Mouse (Mus musculus) limb, embryonic 14.5 days (tissue): Measurements from ENCODE around the gene Sync. TPM values are rescaled to one million over a fixed set of nuclear protein-coding genes. Genes with fewer than 3 reads are reported as not detected.

ENCODE experiments used
- ATAC-seq: fragments of 200-750 bp; cut with Nextera tagmentation; 2 replicates; pipeline ENCODE4 v1.8.0; 2017; ENCODE audit warnings: low read depth, moderate number of reproducible peaks, moderate TSS enrichment; ENCODE audit not compliant: low FRiP score
- DNase-seq: peaks from one replicate; pipeline ENCODE4 v3.0.0-alpha.2; 2015; ENCODE audit warnings: low spot score
- H3K27ac ChIP-seq: fragments of 300-500 bp; sonication (generic); replicated peaks from 2 replicates; pipeline ENCODE4 v1.5.1; 2014; ENCODE audit warnings: low read depth, mild to moderate bottlenecking, low read length, moderate library complexity, mixed read lengths
- H3K27me3 ChIP-seq: fragments of 300-500 bp; sonication (generic); 2 replicates; pipeline ENCODE4 v1.6.1; 2014; ENCODE audit warnings: low read length, mixed read lengths; ENCODE audit not compliant: control insufficient read depth, insufficient read depth
- H3K36me3 ChIP-seq: fragments of 300-500 bp; sonication (generic); 2 replicates; pipeline ENCODE4 v1.6.1; 2014; ENCODE audit warnings: mild to moderate bottlenecking, low read length, moderate library complexity, mixed read lengths; ENCODE audit not compliant: control insufficient read depth, insufficient read depth
- H3K4me1 ChIP-seq: fragments of 300-500 bp; sonication (generic); 2 replicates; pipeline ENCODE4 v1.6.1; 2014; ENCODE audit warnings: antibody characterized with exemption, low read length, mixed read lengths; ENCODE audit not compliant: control insufficient read depth, insufficient read depth
- H3K4me2 ChIP-seq: fragments of 300-500 bp; sonication (generic); replicated peaks from 2 replicates; pipeline ENCODE4 v1.6.1; 2014; ENCODE audit warnings: low read depth, mild to moderate bottlenecking, low read length, moderate library complexity; ENCODE audit not compliant: severe bottlenecking
- H3K4me3 ChIP-seq: fragments of 300-500 bp; sonication (generic); replicated peaks from 2 replicates; pipeline ENCODE4 v1.5.1; 2014; ENCODE audit warnings: low read length
- H3K9ac ChIP-seq: fragments of 300-500 bp; sonication (generic); 2 replicates; pipeline ENCODE4 v1.6.1; 2014; ENCODE audit warnings: mild to moderate bottlenecking, low read depth, low read length, moderate library complexity; ENCODE audit not compliant: severe bottlenecking
- H3K9me3 ChIP-seq: fragments of 300-500 bp; sonication (generic); 2 replicates; pipeline ENCODE4 v1.6.1; 2016; ENCODE audit warnings: low read length; ENCODE audit not compliant: control insufficient read depth
- POLR2A ChIP-seq: fragments of 200-500 bp; IDR thresholded peaks from 2 replicates; pipeline ENCODE4 v1.8.0; 2012; ENCODE audit warnings: inconsistent platforms, mild to moderate bottlenecking, moderate library complexity, borderline replicate concordance; ENCODE audit not compliant: insufficient read depth, insufficient read length; ENCODE audit errors: extremely low read depth
- WGBS: fragments of 180-500 bp; shearing (Covaris S2); extraction: QIAGEN DNeasy Blood & Tissue Kit; methylation state at CpG from one replicate; pipeline ENCODE4 v1.1.7; 2014; 5-methylcytosine and 5-hydroxymethylcytosine counted together
- polyA plus RNA-seq, 2 experiments: library from polyadenylated mRNA; depleted of rRNA in 1 of 2; stranded (reverse) in 1 of 2; unstranded in 1 of 2; fragments of >200 nt; fragmentation: Nextera tagmentation in 1 of 2; extraction: Ambion mirVana in 1 of 2; gene quantifications; 2 replicates each; pipeline versions ENCODE4 v1.2.1 to v1.2.3; 2012 to 2014

Gene Sync
- polyA plus RNA-seq, 2 experiments, result 5.3 to 6.1 TPM

DNA sequence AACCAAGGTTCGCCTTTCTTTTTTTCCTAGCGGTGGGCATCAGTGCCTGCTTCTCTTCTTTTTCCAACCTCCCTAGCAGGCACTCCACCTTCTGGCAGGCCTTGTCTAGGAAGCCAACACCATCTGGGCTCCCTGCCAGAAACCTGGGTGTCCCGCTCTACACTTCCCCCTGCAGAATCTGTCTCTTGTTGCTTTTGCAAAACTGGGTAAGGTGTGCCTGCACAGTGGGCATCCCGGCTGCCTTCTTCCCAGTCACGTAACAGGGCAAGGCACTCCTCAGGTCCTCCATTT lies 14.7 kb upstream of the Sync start:
- no peaks in the 10 kb centered on the region for H3K4me1 ChIP-seq
- TF ChIP-seq POLR2A, result no peak
- no peak overlapping the region for H3K4me2 ChIP-seq
- H3K4me3 ChIP-seq, result no peak overlapping the region
- H3K27me3 ChIP-seq, result no peaks in the 10 kb centered on the region
- 26% methylated on average over 5 of the region's 5 CpGs for WGBS
- no peaks in the 10 kb centered on the region for H3K36me3 ChIP-seq
- DNase-seq (peak; percentile 61), ATAC-seq (0 out of 2 replicates have a peak, but pooled peaks have one; percentile 19)
- H3K9me3 ChIP-seq, result no peaks in the 10 kb centered on the region
- no peak overlapping the region for H3K9ac ChIP-seq
- H3K27ac ChIP-seq, result no peak overlapping the region

DNA sequence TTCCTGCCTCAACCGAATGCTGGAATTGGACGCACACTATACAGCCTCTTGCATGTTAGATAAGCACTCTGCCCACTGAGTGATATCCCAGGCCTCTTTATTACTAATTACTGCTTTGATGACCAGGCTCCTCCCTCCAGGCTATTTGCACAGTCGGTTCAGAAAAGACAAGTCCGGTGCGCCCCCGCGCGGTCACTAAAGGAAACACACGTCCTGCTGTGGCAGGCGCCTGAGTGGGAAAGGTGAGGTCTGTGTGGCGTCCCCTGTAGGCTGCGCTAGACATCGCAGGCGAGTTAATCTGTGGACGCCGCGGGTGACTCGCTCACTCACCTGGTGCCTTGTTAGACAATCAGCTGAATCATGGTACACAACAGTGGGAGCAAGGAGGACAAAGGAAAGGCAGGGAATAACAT lies 11.0 kb upstream of the Sync start:
- DNase-seq (peak; percentile 92), ATAC-seq (peak; percentile 27; the same call in 1 of the 2 replicates)
- Histone ChIP-seq H3K36me3 (no peaks in the 10 kb centered on the region), H3K4me1 (no peaks in the 10 kb centered on the region), H3K4me3 (no peak overlapping the region), H3K9ac (no peak overlapping the region), H3K27ac (no peak overlapping the region), H3K4me2 (no peak overlapping the region), H3K27me3 (no peaks in the 10 kb centered on the region), H3K9me3 (no peaks in the 10 kb centered on the region)
- no peak for TF ChIP-seq POLR2A
- 2% methylated on average over 18 of the region's 18 CpGs for WGBS

DNA sequence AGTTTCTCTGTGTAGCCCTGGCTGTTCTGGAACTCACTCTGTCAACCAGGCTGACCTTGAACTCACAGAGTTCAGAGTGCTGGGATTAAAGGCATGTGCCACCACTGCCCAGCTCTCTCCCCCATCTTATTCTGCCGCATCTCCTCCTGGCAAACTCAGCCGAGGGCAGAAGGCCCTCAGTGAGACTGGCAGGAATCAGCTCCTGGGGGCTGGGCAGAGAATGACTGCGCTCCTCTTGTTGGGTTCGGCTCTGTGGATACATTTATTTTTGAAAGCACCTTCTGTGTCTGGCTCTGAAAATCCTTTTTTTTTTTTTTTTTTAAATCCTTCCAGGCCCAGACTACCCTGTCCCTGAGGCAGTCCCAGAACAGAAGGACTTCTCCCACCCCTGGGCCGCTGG lies 4.6 kb upstream of the Sync start:
- DNase-seq, result no peak
- 75% methylated on average over 5 of the region's 5 CpGs for WGBS
- TF ChIP-seq POLR2A, result no peak
- Histone ChIP-seq H3K9ac (no peak overlapping the region), H3K27ac (no peak overlapping the region), H3K36me3 (no peaks in the 10 kb centered on the region), H3K27me3 (peaks cover 6% of the 10 kb centered on the region), H3K4me3 (no peak overlapping the region), H3K9me3 (no peaks in the 10 kb centered on the region), H3K4me1 (peaks cover 7% of the 10 kb centered on the region; the same call in 1 of the 2 replicates), H3K4me2 (no peak overlapping the region)
- ATAC-seq, result no peak

DNA sequence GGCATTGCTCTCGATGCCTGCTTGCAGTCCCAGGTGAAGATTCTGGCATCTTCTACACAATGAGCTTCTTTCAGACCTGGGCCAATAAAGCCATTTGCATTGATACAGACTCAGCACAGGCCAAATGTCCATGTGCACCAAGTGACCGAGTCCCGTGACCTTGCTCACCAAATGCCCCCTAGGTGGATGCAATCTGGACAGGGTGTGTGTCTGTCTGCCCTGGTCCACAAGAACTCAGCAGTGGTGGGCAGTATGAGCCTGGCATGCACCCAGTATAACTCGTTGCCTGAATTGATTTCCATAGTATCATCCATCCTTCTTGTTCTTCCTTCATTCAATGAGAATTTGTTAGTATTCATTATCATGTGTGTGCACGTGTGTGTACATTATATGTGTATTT lies 4.2 kb upstream of the Sync start:
- WGBS, result 83% methylated on average over 5 of the region's 5 CpGs

DNA sequence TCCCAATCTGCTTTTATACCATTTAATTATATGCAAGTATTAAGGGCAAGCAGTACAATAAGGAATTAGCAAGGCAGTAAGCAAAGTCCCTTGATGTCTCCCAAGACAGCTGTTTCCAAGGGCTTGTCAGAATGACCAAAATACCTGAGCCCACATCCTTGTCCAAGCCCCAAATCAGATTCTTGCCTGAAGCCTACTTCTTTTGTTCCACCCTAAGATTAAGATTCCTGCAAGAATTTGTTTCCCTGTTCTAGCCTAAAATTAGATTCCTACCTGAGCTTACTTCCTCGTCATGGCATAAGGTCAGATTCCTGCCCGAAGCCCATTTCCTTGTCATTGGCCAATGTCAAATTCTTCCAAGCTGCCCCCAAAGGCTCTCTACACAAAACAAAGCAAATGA lies 2.7 kb upstream of the Sync start:
- TF ChIP-seq POLR2A, result no peak
- Histone ChIP-seq H3K4me2 (no peak overlapping the region), H3K9ac (no peak overlapping the region), H3K27me3 (peaks cover 6% of the 10 kb centered on the region), H3K27ac (no peak overlapping the region), H3K4me1 (peaks cover 7% of the 10 kb centered on the region; the same call in 1 of the 2 replicates), H3K9me3 (no peaks in the 10 kb centered on the region), H3K4me3 (no peak overlapping the region), H3K36me3 (no peaks in the 10 kb centered on the region)
- DNase-seq, result no peak
- 83% methylated on average over 2 of the region's 2 CpGs for WGBS
- no peak for ATAC-seq

More for the DNA sequence above, 4.2 kb upstream of the Sync start:
- Histone ChIP-seq H3K27me3 (peaks cover 6% of the 10 kb centered on the region), H3K36me3 (no peaks in the 10 kb centered on the region), H3K4me3 (no peak overlapping the region), H3K4me1 (peaks cover 7% of the 10 kb centered on the region; the same call in 1 of the 2 replicates), H3K9me3 (no peaks in the 10 kb centered on the region), H3K4me2 (no peak overlapping the region), H3K27ac (no peak overlapping the region), H3K9ac (no peak overlapping the region)
- ATAC-seq (no peak), DNase-seq (no peak)
- no peak for TF ChIP-seq POLR2A
